Mouse (Mus musculus): ENCODE data around the gene Myo3b. TPM values are rescaled to one million over a fixed set of nuclear protein-coding genes. Genes with fewer than 3 reads are reported as not detected.

The Myo3b gene
- polyA plus RNA-seq, 1 experiment from 2014 or later = not detected

Other genes with a start within 250 kb of the Myo3b start
- 3.2 and 4.6 TPM in 2 replicates for gene Ccdc173, start 249.6 kb upstream of the Myo3b start, polyA plus RNA-seq (2015; fragmentation: Nextera tagmentation; extraction: Ambion mirVana)
- gene Phospho2, start 249.5 kb upstream of the Myo3b start, polyA plus RNA-seq (2015; fragmentation: Nextera tagmentation; extraction: Ambion mirVana) = 24.4 and 25.0 TPM in 2 replicates
- 24.5 and 25.8 TPM in 2 replicates for gene Klhl23, start 217.2 kb upstream of the Myo3b start, polyA plus RNA-seq (2015; fragmentation: Nextera tagmentation; extraction: Ambion mirVana)
- gene Ssb, start 177.6 kb upstream of the Myo3b start, polyA plus RNA-seq (2015; fragmentation: Nextera tagmentation; extraction: Ambion mirVana) = 287 and 315 TPM in 2 replicates
- gene Mettl5, start 153.5 kb upstream of the Myo3b start, polyA plus RNA-seq (2015; fragmentation: Nextera tagmentation; extraction: Ambion mirVana) = 35.8 and 36.6 TPM in 2 replicates
- gene Ubr3, start 141.9 kb upstream of the Myo3b start, polyA plus RNA-seq (2015; fragmentation: Nextera tagmentation; extraction: Ambion mirVana) = 11.7 and 15.0 TPM in 2 replicates

Data from embryonic facial prominence, embryonic 15.5 days (tissue).